Mouse (Mus musculus): ENCODE results near the gene Mtmr12.

GRCm38 (mm10) chr15:12298231-12298737 is 93.5 kb downstream of the Mtmr12 start:
- TF ChIP-seq POLR2A (IDR thresholded peaks at IDR 0.05; ENCODE audit: insufficient read depth, low read length) (no peak), CTCF (IDR thresholded peaks at IDR 0.05; ENCODE audit: low read depth, low read length) (no peak), EP300 (IDR thresholded peaks at IDR 0.05; ENCODE audit: insufficient read depth, low read depth, low read length) (no peak)
